Mouse (Mus musculus): ENCODE data around the gene Rin1.

- no peak for TF ChIP-seq CTCF (IDR thresholded peaks at IDR 0.05; ENCODE audit: extremely low read depth, insufficient read depth, low read length)
- no peak for TF ChIP-seq POLR2A (IDR thresholded peaks at IDR 0.05; ENCODE audit: extremely low read depth, insufficient read depth, low read length)
These were observed 12.2 kb downstream of the Rin1 start for GRCm38 (mm10) chr19:5062446-5062845.

All from cortical plate, adult 2 months (tissue).